Mouse (Mus musculus) testis, adult 2 months (tissue): ENCODE data around the gene Ppara.

Experiments
- CTCF ChIP-seq: fragments of 200-500 bp; IDR thresholded peaks from 2 replicates; pipeline ENCODE4 v1.5.1; 2012; ENCODE audit warnings: low read depth, mild to moderate bottlenecking, inconsistent platforms, low read length, moderate library complexity; ENCODE audit not compliant: control insufficient read depth, insufficient read depth, insufficient replicate concordance
- POLR2A ChIP-seq: fragments of 200-500 bp; IDR thresholded peaks from 2 replicates; pipeline ENCODE4 v1.6.1; 2012; ENCODE audit warnings: low read depth, mild to moderate bottlenecking, inconsistent platforms, low read length, moderate library complexity; ENCODE audit not compliant: control insufficient read depth

- TF ChIP-seq CTCF (no peak), POLR2A (no peak)
Measured at GRCm38 (mm10) chr15:85792819-85793218, 58.0 kb downstream of the Ppara start.
